Comparison of ENCODE assay signal across 8 mouse cellular contexts in genomic region chr9:108936418-108937364, GRCm38 (mm10). TPM values are rescaled to one million over a fixed set of nuclear protein-coding genes. Genes with fewer than 3 reads are reported as not detected.
DNase-seq lines count a peak whose midpoint lies in the region; ATAC-seq lines count a peak whose summit lies in the region.

Uqcrc1 (plus strand) TSS chr9:108936633.

- H3K9ac ChIP-seq in intestine, embryonic 14.5 days (ENCODE audit: low read length) = peak within 1 kb of the TSS; percentile 83

- ATAC-seq in intestine, embryonic 14.5 days (replicated peaks; ENCODE audit: low FRiP score, low TSS enrichment, low read depth) = peak; percentile 90

- peak within 1 kb of the TSS; percentile 96 for H3K4me3 ChIP-seq in intestine, embryonic 14.5 days (ENCODE audit: low read depth, low read length)

- no peaks in the 10 kb centered on the region for H3K9me3 ChIP-seq in intestine, embryonic 14.5 days (ENCODE audit: control insufficient read depth, low read length)

- peak within 1 kb of the TSS; percentile 51; the same call in 1 of the 2 replicates for H3K27ac ChIP-seq in intestine, embryonic 14.5 days (ENCODE audit: low read depth)

- no peaks in the 10 kb centered on the region for H3K27me3 ChIP-seq in intestine, embryonic 14.5 days (replicated peaks; ENCODE audit: control insufficient read depth, insufficient read depth, low read length)

- intact Hi-C loops in left cerebral cortex, postnatal 14 days (cut with DNase I) = loop anchor here (5.0 kb wide), 1 partner anchor 51 kb away; the partner anchor contains the start of gene Ucn2

- peak; percentile 93 to 96 for DNase-seq in adrenal gland, adult 18-20 months (ENCODE audit: low spot score in 2 of 2)
- peak; percentile 98 for DNase-seq in embryo, embryonic 11 days
- DNase-seq in gastrocnemius, postnatal 25 days = peak; percentile 91
- peak; percentile 96 for DNase-seq in intestine, embryonic 14.5 days (ENCODE audit: low spot score)
- DNase-seq in left cerebral cortex, postnatal 14 days (ENCODE audit: low spot score in 2 of 2) = peak; percentile 97 to 98
- peak; percentile 100 for DNase-seq in mesoderm, embryonic 11.5 days (ENCODE audit: low read depth, low spot score)
- DNase-seq in right cerebral cortex, postnatal 36 days (ENCODE audit: low spot score in 2 of 2) = peak; percentile 89 to 90
- DNase-seq in yolk sac, embryonic 10.5 days (ENCODE audit: low spot score) = peak; percentile 92

- 1% methylated on average over 55 of the region's 58 CpGs for WGBS in intestine, embryonic 14.5 days

- H3K4me2 ChIP-seq in intestine, embryonic 14.5 days (ENCODE audit: low read length) = peak within 1 kb of the TSS; percentile 85

- H3K36me3 ChIP-seq in intestine, embryonic 14.5 days (ENCODE audit: control insufficient read depth, insufficient read depth, low read length) = peaks cover 34% of the 10 kb centered on the region

- H3K4me1 ChIP-seq in intestine, embryonic 14.5 days (replicated peaks; ENCODE audit: control insufficient read depth, insufficient read depth, low read length) = peaks cover 4% of the 10 kb centered on the region; the same call in 1 of the 2 replicates

RNA-seq across cellular contexts. Expression of gene Uqcrc1, which starts in this region (rescaled TPM):
- total RNA-seq in adrenal gland, adult 18-20 months (2021) = 1,000 to 10,000 TPM in 1 of 2 experiments, 100 to 1,000 TPM in 1; 638 to 1,072 TPM
- 1,000 to 10,000 TPM; 1,091 to 1,107 TPM for total RNA-seq in gastrocnemius, postnatal 25 days (2021)
- 522 and 561 TPM in 2 replicates for polyA plus RNA-seq in intestine, embryonic 14.5 days (2014; fragmentation: Nextera tagmentation; extraction: Ambion mirVana)
- total RNA-seq in left cerebral cortex, postnatal 14 days (2021) = 100 to 1,000 TPM; 383 to 411 TPM

Comparison
In these comparisons a context has a peak if more than half of its experiments do, and no peak if none do; other contexts are left out.
1. Peak in every context shown above with its lines: DNase-seq, ATAC-seq, H3K4me3 ChIP-seq and H3K27ac ChIP-seq.